Mouse (Mus musculus): ENCODE data around the gene Gcn1l1. TPM values are rescaled to one million over a fixed set of nuclear protein-coding genes. Genes with fewer than 3 reads are reported as not detected.
"Not testable (repeated sequence)": the region's sequence is repeated elsewhere in the genome, so short reads cannot be mapped to it uniquely, and the experiment has no call there.

The Gcn1l1 gene
- 97.6 TPM for polyA plus RNA-seq (2021)

- TF ChIP-seq CTCF (IDR thresholded peaks at IDR 0.05): no peak
- peak; percentile 52 for ATAC-seq
- DNase-seq (ENCODE audit: low read depth, low spot score): no peak
- POLR2A ChIA-PET: interaction anchor here (0.9 to 1.6 kb wide), 5 partner anchors 9 to 71 kb away, joined by 3 to 5 read pairs (median 4); no protein-coding TSS in a partner anchor
- no peaks in the 10 kb centered on the region for H3K27me3 ChIP-seq
- in situ Hi-C loops (cut with MboI; ENCODE audit: low pct_unique_long_range_greater_than_20kb): no loop called here
- CTCF ChIA-PET: interaction anchor here (2.6 kb wide), 1 partner anchor 8 kb away, joined by 11 read pairs; no protein-coding TSS in a partner anchor
Measured at GRCm38 (mm10) chr5:115564737-115565393, at the start of gene Gcn1l1. TSS of gene Gcn1l1 (plus strand) at chr5:115565254.

- ChIA-PET CTCF (interaction anchor here (1.1 to 2.6 kb wide), 3 partner anchors 15 to 26 kb away, joined by 3 to 15 read pairs (median 3); no protein-coding TSS in a partner anchor), POLR2A (interaction anchor here (0.8 to 1.1 kb wide), 2 partner anchors 19 to 102 kb away, joined by 4 read pairs; no protein-coding TSS in a partner anchor)
- in situ Hi-C loops (cut with MboI; ENCODE audit: low pct_unique_long_range_greater_than_20kb): loop anchor here (25.0 kb wide), 1 partner anchor 1529 kb away; the partner anchor contains the start of gene Ssh1
- no peak for TF ChIP-seq CTCF (IDR thresholded peaks at IDR 0.05)
- no peak for DNase-seq (ENCODE audit: low read depth, low spot score)
- no peak for ATAC-seq
- no peaks in the 10 kb centered on the region for H3K27me3 ChIP-seq
Measured at GRCm38 (mm10) chr5:115516081-115516907, 48.8 kb upstream of the Gcn1l1 start.

- POLR2A ChIA-PET: interaction anchor here (0.6 to 1.1 kb wide), 3 partner anchors 12 to 103 kb away, joined by 3 to 4 read pairs (median 4); no protein-coding TSS in a partner anchor
Measured at GRCm38 (mm10) chr5:115516908-115517307, 48.1 kb upstream of the Gcn1l1 start.

GRCm38 (mm10) chr5:115517501-115517900 lies 47.6 kb upstream of the Gcn1l1 start:
- CTCF ChIA-PET: no interaction called here
- in situ Hi-C loops (cut with MboI; ENCODE audit: low pct_unique_long_range_greater_than_20kb): loop anchor here (25.0 kb wide), 1 partner anchor 1530 kb away; the partner anchor contains the start of gene Ssh1
- DNase-seq (ENCODE audit: low read depth, low spot score) (no peak), ATAC-seq (no peak)
- POLR2A ChIA-PET: interaction anchor here (0.6 to 1.1 kb wide), 2 partner anchors 11 to 18 kb away, joined by 3 to 4 read pairs; no protein-coding TSS in a partner anchor
- no peak for TF ChIP-seq CTCF (IDR thresholded peaks at IDR 0.05)
- no peaks in the 10 kb centered on the region for H3K27me3 ChIP-seq

More at GRCm38 (mm10) chr5:115516908-115517307, 48.1 kb upstream of the Gcn1l1 start:
- in situ Hi-C loops (cut with MboI; ENCODE audit: low pct_unique_long_range_greater_than_20kb): loop anchor here (25.0 kb wide), 1 partner anchor 1530 kb away; the partner anchor contains the start of gene Ssh1
- no peak for DNase-seq (ENCODE audit: low read depth, low spot score)
- ATAC-seq: no peak
- no peak for TF ChIP-seq CTCF (IDR thresholded peaks at IDR 0.05)
- CTCF ChIA-PET: interaction anchor here (1.2 kb wide), 1 partner anchor 15 kb away, joined by 3 read pairs; no protein-coding TSS in a partner anchor
- no peaks in the 10 kb centered on the region for H3K27me3 ChIP-seq

- ATAC-seq; H3K27me3 ChIP-seq; DNase-seq (ENCODE audit: low read depth, low spot score): not testable (repeated sequence)
- in situ Hi-C loops (cut with MboI; ENCODE audit: low pct_unique_long_range_greater_than_20kb): loop anchor here (25.0 kb wide), 1 partner anchor 1531 kb away; the partner anchor contains the start of gene Ssh1
- CTCF ChIA-PET: interaction anchor here (1.8 kb wide), 1 partner anchor 10 kb away, joined by 4 read pairs; no protein-coding TSS in a partner anchor
- POLR2A ChIA-PET: interaction anchor here (1.1 kb wide), 1 partner anchor 11 kb away, joined by 4 read pairs; no protein-coding TSS in a partner anchor
Measured at GRCm38 (mm10) chr5:115518214-115518613, 46.8 kb upstream of the Gcn1l1 start.

GRCm38 (mm10) chr5:115520325-115520869 lies 44.7 kb upstream of the Gcn1l1 start:
- ChIA-PET CTCF (interaction anchor here (3.9 to 6.6 kb wide), 2 partner anchors 10 to 18 kb away, joined by 14 to 48 read pairs; no protein-coding TSS in a partner anchor), POLR2A (interaction anchor here (2.0 kb wide), 1 partner anchor 11 kb away, joined by 4 read pairs; no protein-coding TSS in a partner anchor)
- H3K27me3 ChIP-seq: no peaks in the 10 kb centered on the region
- no peak for ATAC-seq
- in situ Hi-C loops (cut with MboI; ENCODE audit: low pct_unique_long_range_greater_than_20kb): loop anchor here (25.0 kb wide), 1 partner anchor 1533 kb away; the partner anchor contains the start of gene Ssh1
- TF ChIP-seq CTCF (IDR thresholded peaks at IDR 0.05): no peak
- no peak for DNase-seq (ENCODE audit: low read depth, low spot score)

- DNase-seq (ENCODE audit: low read depth, low spot score): no peak
- ATAC-seq: no peak
- ChIA-PET CTCF (interaction anchor here (3.9 to 6.6 kb wide), 2 partner anchors 11 to 16 kb away, joined by 14 to 48 read pairs; no protein-coding TSS in a partner anchor), POLR2A (interaction anchor here (0.6 to 1.8 kb wide), 8 partner anchors 11 to 140 kb away, joined by 3 to 7 read pairs (median 4); no protein-coding TSS in a partner anchor)
- no peak for TF ChIP-seq CTCF (IDR thresholded peaks at IDR 0.05)
- H3K27me3 ChIP-seq: no peaks in the 10 kb centered on the region
- in situ Hi-C loops (cut with MboI; ENCODE audit: low pct_unique_long_range_greater_than_20kb): loop anchor here (25.0 kb wide), 1 partner anchor 1535 kb away; the partner anchor contains the start of gene Ssh1
Measured at GRCm38 (mm10) chr5:115521553-115522461, 43.2 kb upstream of the Gcn1l1 start.

- POLR2A ChIA-PET: interaction anchor here (0.7 to 1.8 kb wide), 4 partner anchors 12 to 141 kb away, joined by 4 to 5 read pairs (median 4); no protein-coding TSS in a partner anchor
- no peaks in the 10 kb centered on the region for H3K27me3 ChIP-seq
- in situ Hi-C loops (cut with MboI; ENCODE audit: low pct_unique_long_range_greater_than_20kb): loop anchor here (25.0 kb wide), 1 partner anchor 1535 kb away; the partner anchor contains the start of gene Ssh1
- no peak for TF ChIP-seq CTCF (IDR thresholded peaks at IDR 0.05)
- ATAC-seq: no peak
- CTCF ChIA-PET: interaction anchor here (3.9 to 6.6 kb wide), 2 partner anchors 12 to 16 kb away, joined by 14 to 48 read pairs; no protein-coding TSS in a partner anchor
- DNase-seq (ENCODE audit: low read depth, low spot score): no peak
Measured at GRCm38 (mm10) chr5:115522531-115522930, 42.5 kb upstream of the Gcn1l1 start.
